Mouse (Mus musculus) embryonic facial prominence, embryonic 12.5 days (tissue): ENCODE data around the gene Vmn2r106. TPM values are rescaled to one million over a fixed set of nuclear protein-coding genes. Genes with fewer than 3 reads are reported as not detected.

ENCODE experiments used
- ATAC-seq: fragments of 200-750 bp; cut with Nextera tagmentation; 2 replicates; pipeline ENCODE4 v1.8.0; 2017; ENCODE audit not compliant: insufficient number of reproducible peaks, insufficient read depth, low FRiP score, low TSS enrichment
- H3K27ac ChIP-seq: fragments of 300-500 bp; sonication (generic); 2 replicates; pipeline ENCODE4 v1.5.1; 2016; ENCODE audit warnings: mild to moderate bottlenecking
- H3K27me3 ChIP-seq: fragments of 300-500 bp; sonication (generic); 2 replicates; pipeline ENCODE4 v1.6.1; 2016; ENCODE audit warnings: mild to moderate bottlenecking, moderate library complexity
- H3K36me3 ChIP-seq: fragments of 300-500 bp; sonication (generic); 2 replicates; pipeline ENCODE4 v1.6.1; 2016; ENCODE audit warnings: mild to moderate bottlenecking
- H3K4me1 ChIP-seq: fragments of 300-500 bp; sonication (generic); 2 replicates; pipeline ENCODE4 v1.6.1; 2016
- H3K4me2 ChIP-seq: fragments of 300-500 bp; sonication (generic); replicated peaks from 2 replicates; pipeline ENCODE4 v1.6.1; 2016; ENCODE audit warnings: mild to moderate bottlenecking, moderate library complexity
- H3K4me3 ChIP-seq: fragments of 300-500 bp; sonication (generic); 2 replicates; pipeline ENCODE4 v1.5.1; 2016; ENCODE audit warnings: mild to moderate bottlenecking
- H3K9ac ChIP-seq: fragments of 300-500 bp; sonication (generic); 2 replicates; pipeline ENCODE4 v1.6.1; 2016; ENCODE audit warnings: mild to moderate bottlenecking, moderate library complexity
- H3K9me3 ChIP-seq: fragments of 300-500 bp; sonication (generic); 2 replicates; pipeline ENCODE4 v1.6.1; 2016; ENCODE audit warnings: mild to moderate bottlenecking, moderate library complexity
- WGBS: fragments of 180-500 bp; shearing (Covaris S2); methylation state at CpG from one replicate; pipeline ENCODE4 v1.1.7; 2016; 5-methylcytosine and 5-hydroxymethylcytosine counted together
- polyA plus RNA-seq: library from polyadenylated mRNA; unstranded; fragments of >200 nt; fragmentation: Nextera tagmentation; extraction: Ambion mirVana; gene quantifications from 2 replicates; pipeline ENCODE4 v1.2.1, GENCODE M21; 2016

The Vmn2r106 gene
- polyA plus RNA-seq, result not detected in 2 replicates

GRCm38 (mm10) chr17:20285453-20285852 lies at the start of gene Vmn2r106:
TSS of gene Vmn2r106 (minus strand) at chr17:20285553.
- no peak for ATAC-seq
- Histone ChIP-seq H3K9ac (no peak within 1 kb of the TSS), H3K4me3 (no peak within 1 kb of the TSS), H3K27me3 (no peaks in the 10 kb centered on the region), H3K4me2 (no peak within 1 kb of the TSS), H3K9me3 (no peaks in the 10 kb centered on the region), H3K27ac (no peak within 1 kb of the TSS), H3K4me1 (no peaks in the 10 kb centered on the region), H3K36me3 (no peaks in the 10 kb centered on the region)
- WGBS, result 78% methylated on average over 1 of the region's 1 CpGs

GRCm38 (mm10) chr17:20305790-20306189 lies 20.4 kb upstream of the Vmn2r106 start:
- Histone ChIP-seq H3K27me3 (no peaks in the 10 kb centered on the region), H3K4me2 (no peak overlapping the region), H3K4me3 (no peak overlapping the region), H3K9me3 (peaks cover 3% of the 10 kb centered on the region; the same call in 1 of the 2 replicates), H3K36me3 (no peaks in the 10 kb centered on the region), H3K9ac (no peak overlapping the region), H3K27ac (no peak overlapping the region), H3K4me1 (no peaks in the 10 kb centered on the region)
- 100% methylated on average over 1 of the region's 1 CpGs for WGBS
- ATAC-seq, result no peak

GRCm38 (mm10) chr17:20286906-20287305 lies 1.6 kb upstream of the Vmn2r106 start:
- Histone ChIP-seq H3K27ac (no peak overlapping the region), H3K4me2 (no peak overlapping the region), H3K36me3 (no peaks in the 10 kb centered on the region), H3K4me1 (no peaks in the 10 kb centered on the region), H3K9ac (no peak overlapping the region), H3K27me3 (no peaks in the 10 kb centered on the region), H3K4me3 (no peak overlapping the region), H3K9me3 (no peaks in the 10 kb centered on the region)
- no peak for ATAC-seq

GRCm38 (mm10) chr17:20255522-20255921 lies 29.8 kb downstream of the Vmn2r106 start:
- 69% methylated on average over 4 of the region's 4 CpGs for WGBS
- Histone ChIP-seq H3K9me3 (no peaks in the 10 kb centered on the region; the same call in 1 of the 2 replicates), H3K27me3 (no peaks in the 10 kb centered on the region), H3K4me3 (no peak overlapping the region), H3K4me2 (no peak overlapping the region), H3K36me3 (no peaks in the 10 kb centered on the region), H3K9ac (no peak overlapping the region), H3K4me1 (no peaks in the 10 kb centered on the region), H3K27ac (no peak overlapping the region)
- ATAC-seq, result no peak

- H3K4me1 ChIP-seq, result no peaks in the 10 kb centered on the region
- no peak within 1 kb of the TSS for H3K27ac ChIP-seq
- H3K4me2 ChIP-seq, result no peak within 1 kb of the TSS
- no peak for ATAC-seq
- WGBS, result 70% methylated on average over 2 of the region's 2 CpGs
- H3K36me3 ChIP-seq, result no peaks in the 10 kb centered on the region
- H3K27me3 ChIP-seq, result no peaks in the 10 kb centered on the region
- H3K9ac ChIP-seq, result no peak within 1 kb of the TSS
- H3K4me3 ChIP-seq, result no peak within 1 kb of the TSS
- H3K9me3 ChIP-seq, result no peaks in the 10 kb centered on the region
These were observed 50.4 kb downstream of the Vmn2r106 start, which contains the start of gene Vmn2r105 for GRCm38 (mm10) chr17:20234952-20235351. TSS of gene Vmn2r105 (minus strand) at chr17:20235052.

Other genes with a start within 250 kb of the Vmn2r106 start
- gene Vmn2r104, start 237.2 kb downstream of the Vmn2r106 start, polyA plus RNA-seq, result not detected in 2 replicates
- gene Fpr-rs7, start 171.3 kb downstream of the Vmn2r106 start, polyA plus RNA-seq, result not detected in 2 replicates
- gene Fpr-rs6, start 102.5 kb downstream of the Vmn2r106 start, polyA plus RNA-seq, result not detected in 2 replicates
- gene Vmn2r105, start 50.5 kb downstream of the Vmn2r106 start, polyA plus RNA-seq, result not detected in 2 replicates
- gene Vmn2r107, start 59.7 kb upstream of the Vmn2r106 start, polyA plus RNA-seq, result not detected in 2 replicates
- gene Vmn1r224, start 128.6 kb upstream of the Vmn2r106 start, polyA plus RNA-seq, result not detected in 2 replicates
- not detected in 2 replicates for gene Vmn2r108, start 195.8 kb upstream of the Vmn2r106 start, polyA plus RNA-seq
- gene Vmn1r225, start 212.6 kb upstream of the Vmn2r106 start, polyA plus RNA-seq, result not detected in 2 replicates